Mouse (Mus musculus) lung, postnatal 0 days (tissue): ENCODE data around the gene Cul9. TPM values are rescaled to one million over a fixed set of nuclear protein-coding genes. Genes with fewer than 3 reads are reported as not detected.

ENCODE experiments used
- ATAC-seq: fragments of 200-750 bp; cut with Nextera tagmentation; 2 replicates; pipeline ENCODE4 v1.8.0; 2017; ENCODE audit warnings: moderate library complexity
- DNase-seq: peaks from one replicate; pipeline ENCODE4 v3.0.0-alpha.2; 2016; ENCODE audit warnings: low spot score
- H3K27ac ChIP-seq: fragments of 300-500 bp; sonication (generic); 2 replicates; pipeline ENCODE4 v1.5.1; 2014; ENCODE audit warnings: antibody characterized with exemption, mild to moderate bottlenecking, low read length, mixed read lengths
- H3K27me3 ChIP-seq: fragments of 300-500 bp; sonication (generic); replicated peaks from 2 replicates; pipeline ENCODE4 v1.6.1; 2014; ENCODE audit warnings: low read length, mixed read lengths; ENCODE audit not compliant: insufficient read depth
- H3K36me3 ChIP-seq: fragments of 300-500 bp; sonication (generic); 2 replicates; pipeline ENCODE4 v1.6.1; 2014; ENCODE audit warnings: low read length, mixed read lengths; ENCODE audit not compliant: insufficient read depth
- H3K4me1 ChIP-seq: fragments of 300-500 bp; sonication (generic); 2 replicates; pipeline ENCODE4 v1.6.1; 2014; ENCODE audit warnings: antibody characterized with exemption, low read depth, low read length, mixed read lengths; ENCODE audit not compliant: insufficient read depth
- H3K4me2 ChIP-seq: fragments of 300-500 bp; sonication (generic); replicated peaks from 2 replicates; pipeline ENCODE4 v1.6.1; 2014; ENCODE audit warnings: low read depth, mild to moderate bottlenecking, low read length, moderate library complexity, mixed read lengths
- H3K4me3 ChIP-seq: fragments of 300-500 bp; sonication (generic); 2 replicates; pipeline ENCODE4 v1.5.1; 2014; ENCODE audit warnings: low read depth, low read length
- H3K9ac ChIP-seq: fragments of 300-500 bp; sonication (generic); replicated peaks from 2 replicates; pipeline ENCODE4 v1.6.1; 2014; ENCODE audit warnings: low read depth, mild to moderate bottlenecking
- H3K9me3 ChIP-seq: fragments of 300-500 bp; sonication (generic); 2 replicates; pipeline ENCODE4 v1.6.1; 2016; ENCODE audit warnings: low read length, mixed read lengths
- CTCF ChIP-seq: IDR thresholded peaks from 2 replicates; pipeline ENCODE4 v1.5.1; 2016; ENCODE audit warnings: antibody characterized with exemption, mild to moderate bottlenecking
- EP300 ChIP-seq: IDR thresholded peaks from 2 replicates; pipeline ENCODE4 v1.6.1; 2016; ENCODE audit warnings: antibody characterized with exemption, mild to moderate bottlenecking, control low read depth
- WGBS: fragments of 180-500 bp; shearing (Covaris S2); extraction: QIAGEN DNeasy Blood & Tissue Kit; methylation state at CpG from one replicate; pipeline ENCODE4 v1.1.7; 2014; 5-methylcytosine and 5-hydroxymethylcytosine counted together
- polyA plus RNA-seq: library from polyadenylated mRNA; unstranded; fragments of >200 nt; fragmentation: Nextera tagmentation; extraction: Ambion mirVana; gene quantifications from 2 replicates; pipeline ENCODE4 v1.2.1, GENCODE M21; 2015

Cul9 gene
- polyA plus RNA-seq, 1 experiment from 2014 or later: 3.5 TPM

DNA sequence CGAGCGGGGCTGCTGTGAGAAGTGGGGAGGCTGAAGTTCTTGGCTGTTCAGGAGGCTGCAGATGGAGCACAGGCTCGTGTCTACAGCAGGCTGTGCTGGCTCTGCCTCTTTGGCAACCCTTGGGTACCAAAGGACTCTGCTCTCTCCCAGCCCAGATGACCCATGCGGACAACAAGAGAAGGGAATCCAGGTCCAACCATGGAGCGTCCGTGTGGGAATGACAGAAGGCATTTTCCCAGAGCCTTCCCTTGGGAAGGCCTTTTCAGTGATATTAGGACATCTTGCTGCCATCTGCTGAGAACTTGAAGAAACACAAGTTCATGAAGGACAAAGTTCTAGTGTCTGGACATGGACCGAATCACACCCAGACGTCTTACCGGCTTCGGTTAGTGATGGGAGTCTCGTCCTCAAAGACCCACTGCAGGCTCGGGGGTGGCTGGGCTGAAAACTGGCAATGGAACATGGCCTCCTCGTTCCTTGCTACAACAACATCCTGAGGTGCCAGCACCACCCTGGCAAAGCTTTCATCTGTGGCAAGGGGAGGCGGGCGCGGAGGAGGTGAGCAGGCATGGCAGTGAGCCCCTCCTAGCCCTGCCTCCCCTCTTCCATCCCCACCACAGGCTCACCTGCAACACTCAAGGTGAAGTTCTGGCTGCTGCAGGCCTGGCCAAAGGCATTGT, 43.6 kb upstream of the Cul9 start:
- Histone ChIP-seq H3K36me3 (peaks cover 9% of the 10 kb centered on the region), H3K4me1 (no peaks in the 10 kb centered on the region; the same call in 1 of the 2 replicates), H3K27ac (no peak overlapping the region), H3K9ac (no peak overlapping the region), H3K4me3 (no peak overlapping the region), H3K4me2 (no peak overlapping the region), H3K27me3 (no peaks in the 10 kb centered on the region), H3K9me3 (no peaks in the 10 kb centered on the region)
- ATAC-seq: no peak
- 84% methylated on average over 16 of the region's 16 CpGs for WGBS
- DNase-seq: no peak
- TF ChIP-seq EP300: no peak
- no peak; the same call in 1 of the 2 replicates for TF ChIP-seq CTCF

DNA sequence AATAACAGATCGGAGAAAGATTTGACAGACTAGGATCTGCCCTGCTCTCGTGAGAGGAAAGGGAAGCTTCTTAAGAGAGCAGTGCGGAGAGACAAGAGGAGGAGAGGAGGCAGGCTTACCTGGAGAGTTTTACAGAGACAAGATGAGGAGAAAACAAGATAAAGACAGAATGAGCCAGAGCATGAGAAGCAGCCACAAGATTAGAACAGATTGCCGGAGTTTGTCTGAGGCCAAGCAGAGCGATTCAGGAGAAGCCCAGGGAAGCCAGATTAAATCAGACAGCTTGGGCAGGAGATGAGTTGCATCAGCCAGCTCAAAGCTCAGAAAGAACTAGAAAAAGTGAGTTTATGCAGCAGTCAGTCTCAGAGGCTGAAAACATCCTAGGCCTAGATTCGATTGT, 42.7 kb upstream of the Cul9 start:
- ATAC-seq: no peak
- 94% methylated on average over 6 of the region's 6 CpGs for WGBS
- Histone ChIP-seq H3K4me1 (no peaks in the 10 kb centered on the region; the same call in 1 of the 2 replicates), H3K9me3 (no peaks in the 10 kb centered on the region), H3K4me2 (no peak overlapping the region), H3K9ac (no peak overlapping the region), H3K36me3 (peaks cover 9% of the 10 kb centered on the region), H3K27ac (no peak overlapping the region), H3K27me3 (no peaks in the 10 kb centered on the region), H3K4me3 (no peak overlapping the region)
- TF ChIP-seq EP300 (no peak), CTCF (no peak)
- DNase-seq: no peak

DNA sequence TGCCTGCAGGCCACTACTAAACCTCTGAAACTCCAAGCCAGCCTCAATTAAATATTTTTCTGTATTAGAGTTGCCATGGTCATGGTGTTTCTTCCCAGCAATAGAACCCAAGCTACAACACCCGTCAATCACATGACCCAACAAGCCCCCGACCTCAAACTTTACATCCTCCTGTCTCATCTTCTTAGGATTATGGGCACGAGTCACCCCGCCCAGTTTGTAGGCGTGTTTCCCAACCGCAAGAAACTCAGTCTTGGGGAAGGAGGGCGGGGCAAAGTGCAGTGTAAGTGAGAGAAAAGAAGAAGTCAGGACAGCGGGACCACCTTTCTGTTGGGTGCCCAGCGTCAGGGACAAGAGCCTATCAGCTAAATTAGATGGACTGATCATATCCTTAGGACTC, 42.0 kb upstream of the Cul9 start:
- Histone ChIP-seq H3K36me3 (peaks cover 9% of the 10 kb centered on the region), H3K4me1 (no peaks in the 10 kb centered on the region; the same call in 1 of the 2 replicates), H3K4me2 (no peak overlapping the region), H3K9ac (no peak overlapping the region), H3K27ac (no peak overlapping the region), H3K9me3 (no peaks in the 10 kb centered on the region), H3K4me3 (no peak overlapping the region), H3K27me3 (no peaks in the 10 kb centered on the region)
- ATAC-seq (no peak), DNase-seq (no peak)
- no peak for TF ChIP-seq EP300
- no peak for TF ChIP-seq CTCF
- 82% methylated on average over 9 of the region's 9 CpGs for WGBS

DNA sequence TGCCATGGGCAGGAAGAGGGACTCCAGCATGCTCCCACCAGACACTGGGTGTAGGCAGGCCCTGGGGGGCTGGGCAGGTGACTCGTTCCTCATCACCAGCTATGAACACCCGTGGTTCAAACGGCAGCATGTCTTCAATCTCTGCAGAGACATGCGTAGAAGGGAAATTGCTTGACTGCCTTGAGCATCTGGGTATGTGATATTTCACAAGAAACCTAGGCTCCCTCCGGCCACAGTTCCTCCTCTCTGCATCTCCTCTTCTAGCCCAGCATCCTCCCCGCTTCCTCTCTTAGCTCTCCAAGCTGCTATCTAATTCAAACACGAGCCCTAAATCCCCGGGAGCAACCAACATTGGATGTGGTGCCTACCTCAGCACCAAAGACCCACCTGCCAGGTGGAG, 40.1 kb upstream of the Cul9 start:
- WGBS: 82% methylated on average over 8 of the region's 8 CpGs
- Histone ChIP-seq H3K4me2 (no peak overlapping the region), H3K36me3 (peaks cover 19% of the 10 kb centered on the region), H3K4me1 (no peaks in the 10 kb centered on the region), H3K27me3 (no peaks in the 10 kb centered on the region), H3K9ac (no peak overlapping the region), H3K4me3 (no peak overlapping the region), H3K27ac (no peak overlapping the region), H3K9me3 (no peaks in the 10 kb centered on the region)
- no peak for TF ChIP-seq CTCF
- TF ChIP-seq EP300: no peak
- ATAC-seq (no peak), DNase-seq (no peak)

DNA sequence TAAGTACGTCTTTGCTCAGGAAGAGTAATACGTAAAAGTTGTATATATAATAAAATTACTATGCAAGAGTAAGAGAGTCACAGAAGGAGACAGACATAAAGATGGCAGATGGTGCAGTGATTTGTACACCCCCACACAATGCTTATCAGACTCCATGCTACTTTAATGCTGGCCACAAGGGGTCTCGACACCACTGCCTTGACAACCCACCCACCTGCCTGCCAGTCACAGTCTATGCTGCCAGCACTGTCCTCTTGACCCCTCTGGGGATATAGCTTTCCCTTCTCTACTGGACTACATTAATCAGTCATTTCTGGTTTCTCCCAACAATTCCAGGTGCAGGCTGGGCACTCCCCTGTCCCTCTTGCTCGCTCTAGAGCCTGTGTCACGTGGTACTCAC, 32.5 kb upstream of the Cul9 start:
- Histone ChIP-seq H3K36me3 (peaks cover 48% of the 10 kb centered on the region), H3K27ac (no peak overlapping the region), H3K27me3 (no peaks in the 10 kb centered on the region), H3K4me1 (no peaks in the 10 kb centered on the region), H3K4me2 (no peak overlapping the region), H3K4me3 (no peak overlapping the region), H3K9ac (no peak overlapping the region), H3K9me3 (no peaks in the 10 kb centered on the region)
- DNase-seq: no peak
- TF ChIP-seq EP300: no peak
- peak; percentile 59 for TF ChIP-seq CTCF
- 0 out of 2 replicates have a peak, but pooled peaks have one; percentile 30 for ATAC-seq
- WGBS: 53% methylated on average over 5 of the region's 5 CpGs

DNA sequence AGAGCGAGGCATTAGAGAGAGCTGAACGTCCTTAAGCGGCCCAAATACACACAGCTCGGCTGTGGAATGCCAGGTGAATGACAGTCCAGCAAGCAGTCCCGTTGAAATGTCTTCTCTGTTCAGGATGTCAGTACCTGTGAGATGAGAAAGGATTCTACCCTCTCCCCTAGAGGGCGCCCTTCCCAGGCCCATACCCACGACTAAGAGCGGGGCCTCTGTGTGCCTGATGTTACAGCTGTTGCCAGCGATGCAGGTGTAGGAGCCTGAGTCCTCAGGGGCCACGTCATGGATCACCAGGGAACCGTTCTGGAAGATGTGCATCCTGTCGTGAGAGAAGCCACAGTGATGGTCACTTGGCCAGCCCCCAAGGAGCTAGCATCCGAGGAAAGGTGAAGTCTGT, 29.9 kb upstream of the Cul9 start:
- Histone ChIP-seq H3K4me1 (no peaks in the 10 kb centered on the region), H3K27ac (no peak overlapping the region), H3K4me3 (no peak overlapping the region), H3K4me2 (no peak overlapping the region), H3K36me3 (peaks cover 47% of the 10 kb centered on the region), H3K9me3 (no peaks in the 10 kb centered on the region), H3K27me3 (no peaks in the 10 kb centered on the region), H3K9ac (no peak overlapping the region)
- 77% methylated on average over 13 of the region's 13 CpGs for WGBS
- DNase-seq (peak; percentile 20), ATAC-seq (no peak; the same call in 1 of the 2 replicates)
- peak; percentile 70 for TF ChIP-seq CTCF
- no peak for TF ChIP-seq EP300

DNA sequence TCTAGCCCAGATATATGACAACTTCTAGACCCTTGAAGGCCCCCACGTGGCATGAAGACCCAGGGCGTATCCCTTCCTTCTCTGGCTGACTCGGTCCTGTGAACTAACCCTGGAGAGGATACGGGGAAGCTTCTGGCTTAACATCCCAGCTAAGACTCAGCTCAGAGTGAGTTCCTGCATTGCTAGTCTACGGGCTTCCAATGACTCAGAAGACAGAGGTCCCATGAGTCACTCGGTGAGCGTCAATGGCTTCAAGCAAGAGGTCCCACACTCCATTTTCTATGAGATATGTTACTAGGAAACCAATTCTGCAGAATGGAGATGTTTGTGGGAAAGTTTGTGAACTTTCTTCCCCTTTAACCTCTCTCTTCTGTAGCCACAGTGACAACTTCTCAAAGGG, 28.3 kb upstream of the Cul9 start:
- Histone ChIP-seq H3K9ac (no peak overlapping the region), H3K27ac (no peak overlapping the region), H3K27me3 (no peaks in the 10 kb centered on the region), H3K4me2 (no peak overlapping the region), H3K9me3 (no peaks in the 10 kb centered on the region), H3K36me3 (peaks cover 47% of the 10 kb centered on the region), H3K4me1 (no peaks in the 10 kb centered on the region), H3K4me3 (no peak overlapping the region)
- 91% methylated on average over 7 of the region's 7 CpGs for WGBS
- DNase-seq (no peak), ATAC-seq (no peak)
- TF ChIP-seq CTCF: no peak
- TF ChIP-seq EP300: no peak
